ENCODE assay signal across 10 mouse cellular contexts in genomic region chr2:168424277-168425099, GRCm38 (mm10).
DNase-seq lines count a peak whose midpoint lies in the region; ATAC-seq lines count a peak whose summit lies in the region.
"Had no signal": no experiment of that assay in that cellular context is flagged by ENCODE, and none has a peak within 500 bp of the region (broad histone marks: within the 10 kb centered on the region; RNA-seq: fewer than 3 reads in every experiment).

No protein-coding gene starts in this region.

- WGBS in hindbrain, embryonic 16.5 days: 50% methylated on average over 20 of the region's 20 CpGs
- 58% methylated on average over 20 of the region's 20 CpGs for WGBS in hindbrain, embryonic 14.5 days
- 74% methylated on average over 20 of the region's 20 CpGs for WGBS in neural tube, embryonic 11.5 days
- 48% methylated on average over 20 of the region's 20 CpGs for WGBS in intestine, embryonic 16.5 days
- WGBS in stomach, embryonic 16.5 days: 38% methylated on average over 20 of the region's 20 CpGs

- peak overlapping the region; percentile 13 for H3K27ac ChIP-seq in hindbrain, embryonic 16.5 days (ENCODE audit: low read depth, low read length)
- no peak overlapping the region; the same call in 1 of the 2 replicates for H3K27ac ChIP-seq in hindbrain, embryonic 14.5 days
- no peak overlapping the region for H3K27ac ChIP-seq in neural tube, embryonic 11.5 days (ENCODE audit: low read depth, low read length)
- 0 out of 2 replicates have a peak overlapping the region, but pooled peaks have one; percentile 2 for H3K27ac ChIP-seq in intestine, embryonic 16.5 days (ENCODE audit: low read length)
- peak overlapping the region; percentile 33; the same call in 1 of the 2 replicates for H3K27ac ChIP-seq in stomach, embryonic 16.5 days (ENCODE audit: low read length)
- H3K27ac ChIP-seq: liver, embryonic 12.5 days; midbrain, embryonic 12.5 days had no signal

- no peak overlapping the region for H3K4me2 ChIP-seq in hindbrain, embryonic 16.5 days (ENCODE audit: low read length)
- H3K4me2 ChIP-seq in hindbrain, embryonic 14.5 days (replicated peaks): no peak overlapping the region
- H3K4me2 ChIP-seq in neural tube, embryonic 11.5 days (ENCODE audit: low read depth): no peak overlapping the region
- H3K4me2 ChIP-seq in intestine, embryonic 16.5 days (ENCODE audit: low read depth, low read length): no peak overlapping the region
- H3K4me2 ChIP-seq in stomach, embryonic 16.5 days (ENCODE audit: low read depth, low read length): no peak overlapping the region
- H3K4me2 ChIP-seq: liver, embryonic 12.5 days; midbrain, embryonic 12.5 days had no signal

- H3K9me3 ChIP-seq in hindbrain, embryonic 16.5 days (ENCODE audit: control insufficient read depth, low read length): no peaks in the 10 kb centered on the region
- H3K9me3 ChIP-seq in hindbrain, embryonic 14.5 days (ENCODE audit: control insufficient read depth, low read length): 0 out of 2 replicates have a peak, but pooled peaks cover 2% of the 10 kb centered on the region
- H3K9me3 ChIP-seq in neural tube, embryonic 11.5 days (ENCODE audit: control insufficient read depth, low read length): no peaks in the 10 kb centered on the region
- 0 out of 2 replicates have a peak, but pooled peaks cover 3% of the 10 kb centered on the region for H3K9me3 ChIP-seq in intestine, embryonic 16.5 days (ENCODE audit: control insufficient read depth, low read length)
- no peaks in the 10 kb centered on the region for H3K9me3 ChIP-seq in stomach, embryonic 16.5 days (replicated peaks; ENCODE audit: control insufficient read depth, low read length)

- H3K4me3 ChIP-seq in hindbrain, embryonic 16.5 days (ENCODE audit: low read length): no peak overlapping the region
- H3K4me3 ChIP-seq in hindbrain, embryonic 14.5 days (replicated peaks; ENCODE audit: low read length): no peak overlapping the region
- no peak overlapping the region for H3K4me3 ChIP-seq in neural tube, embryonic 11.5 days (ENCODE audit: low read depth, low read length)
- no peak overlapping the region for H3K4me3 ChIP-seq in intestine, embryonic 16.5 days (ENCODE audit: low read length)
- H3K4me3 ChIP-seq in stomach, embryonic 16.5 days (replicated peaks; ENCODE audit: low read length): no peak overlapping the region
- H3K4me3 ChIP-seq: liver, embryonic 12.5 days; midbrain, embryonic 12.5 days had no signal

- peaks cover 8% of the 10 kb centered on the region for H3K4me1 ChIP-seq in hindbrain, embryonic 16.5 days (ENCODE audit: control insufficient read depth, insufficient read depth, low read depth, low read length)
- peaks cover 5% of the 10 kb centered on the region; the same call in 1 of the 2 replicates for H3K4me1 ChIP-seq in hindbrain, embryonic 14.5 days (replicated peaks; ENCODE audit: control insufficient read depth, insufficient read depth, low read length)
- no peaks in the 10 kb centered on the region for H3K4me1 ChIP-seq in neural tube, embryonic 11.5 days (ENCODE audit: control insufficient read depth, insufficient read depth, low read length)
- peaks cover 3% of the 10 kb centered on the region; the same call in 1 of the 2 replicates for H3K4me1 ChIP-seq in intestine, embryonic 16.5 days (ENCODE audit: control insufficient read depth, insufficient read depth, low read length)
- H3K4me1 ChIP-seq in stomach, embryonic 16.5 days (ENCODE audit: control insufficient read depth, insufficient read depth, low read length): peaks cover 10% of the 10 kb centered on the region
- H3K4me1 ChIP-seq: liver, embryonic 12.5 days; midbrain, embryonic 12.5 days had no signal

- DNase-seq in hindbrain, embryonic 14.5 days (ENCODE audit: low spot score): no peak
- peak; percentile 22 for DNase-seq in neural tube, embryonic 11.5 days (ENCODE audit: low spot score)
- no peak for DNase-seq in neural tube, embryonic 10.5 days (ENCODE audit: extremely low spot score, low spot score)
- DNase-seq in ovary, postnatal 36 days (ENCODE audit: low spot score): no peak
- DNase-seq: thymus, adult 18-20 months had no signal

- H3K27me3 ChIP-seq in hindbrain, embryonic 16.5 days (replicated peaks; ENCODE audit: control insufficient read depth, insufficient read depth, low read length): no peaks in the 10 kb centered on the region; the same call in 1 of the 2 replicates
- H3K27me3 ChIP-seq in hindbrain, embryonic 14.5 days (ENCODE audit: control insufficient read depth, insufficient read depth, low read length): no peaks in the 10 kb centered on the region
- no peaks in the 10 kb centered on the region for H3K27me3 ChIP-seq in neural tube, embryonic 11.5 days (ENCODE audit: control insufficient read depth, insufficient read depth, low read length)
- H3K27me3 ChIP-seq in intestine, embryonic 16.5 days (replicated peaks; ENCODE audit: control insufficient read depth, insufficient read depth, low read length): no peaks in the 10 kb centered on the region
- H3K27me3 ChIP-seq in stomach, embryonic 16.5 days (ENCODE audit: control insufficient read depth, insufficient read depth, low read length): no peaks in the 10 kb centered on the region

- peak; percentile 73 for ATAC-seq in hindbrain, embryonic 16.5 days
- no peak for ATAC-seq in hindbrain, embryonic 14.5 days (ENCODE audit: low FRiP score)
- no peak for ATAC-seq in neural tube, embryonic 11.5 days (ENCODE audit: insufficient read depth, low FRiP score, low TSS enrichment)
- ATAC-seq in intestine, embryonic 16.5 days: no peak
- peak; percentile 56; the same call in 1 of the 2 replicates for ATAC-seq in stomach, embryonic 16.5 days (ENCODE audit: insufficient read depth, low FRiP score)
- ATAC-seq: liver, embryonic 12.5 days had no signal

- no peaks in the 10 kb centered on the region for H3K36me3 ChIP-seq in hindbrain, embryonic 16.5 days (ENCODE audit: control insufficient read depth, insufficient read depth, low read length)
- H3K36me3 ChIP-seq in hindbrain, embryonic 14.5 days (replicated peaks; ENCODE audit: control insufficient read depth, insufficient read depth): no peaks in the 10 kb centered on the region
- no peaks in the 10 kb centered on the region for H3K36me3 ChIP-seq in neural tube, embryonic 11.5 days (ENCODE audit: control insufficient read depth, insufficient read depth, low read length)
- no peaks in the 10 kb centered on the region for H3K36me3 ChIP-seq in intestine, embryonic 16.5 days (ENCODE audit: control insufficient read depth, insufficient read depth, low read length)
- H3K36me3 ChIP-seq in stomach, embryonic 16.5 days (ENCODE audit: control insufficient read depth, insufficient read depth, low read length): no peaks in the 10 kb centered on the region
- H3K36me3 ChIP-seq: liver, embryonic 12.5 days; midbrain, embryonic 12.5 days had no signal

- no peak overlapping the region for H3K9ac ChIP-seq in hindbrain, embryonic 16.5 days (ENCODE audit: low read depth, low read length)
- no peak overlapping the region for H3K9ac ChIP-seq in hindbrain, embryonic 14.5 days
- no peak overlapping the region for H3K9ac ChIP-seq in neural tube, embryonic 11.5 days (ENCODE audit: low read length)
- no peak overlapping the region for H3K9ac ChIP-seq in intestine, embryonic 16.5 days (ENCODE audit: low read depth, low read length)
- no peak overlapping the region for H3K9ac ChIP-seq in stomach, embryonic 16.5 days (ENCODE audit: low read length)
- H3K9ac ChIP-seq: liver, embryonic 12.5 days; midbrain, embryonic 12.5 days had no signal

Comparison
In these comparisons a context has a peak if more than half of its experiments do, and no peak if none do; other contexts are left out.
1. ATAC-seq: peak in hindbrain, embryonic 16.5 days (single experiment) and stomach, embryonic 16.5 days (single experiment); none in hindbrain, embryonic 14.5 days (single experiment), neural tube, embryonic 11.5 days (single experiment) and intestine, embryonic 16.5 days (single experiment).
2. H3K27ac ChIP-seq: peak in hindbrain, embryonic 16.5 days (single experiment), intestine, embryonic 16.5 days (single experiment) and stomach, embryonic 16.5 days (single experiment); none in hindbrain, embryonic 14.5 days (single experiment) and neural tube, embryonic 11.5 days (single experiment).